Mouse (Mus musculus): ENCODE results near the gene Clec4e. TPM values are rescaled to one million over a fixed set of nuclear protein-coding genes. Genes with fewer than 3 reads are reported as not detected.

Gene Clec4e
- polyA plus RNA-seq, 1 experiment from 2014 or later = not detected

- 89% methylated on average over 2 of the region's 2 CpGs for WGBS
- Histone ChIP-seq H3K4me3 (replicated peaks; ENCODE audit: low read depth, low read length) (no peak overlapping the region), H3K36me3 (ENCODE audit: control insufficient read depth, insufficient read depth, low read length) (no peaks in the 10 kb centered on the region), H3K9ac (replicated peaks; ENCODE audit: low read length) (no peak overlapping the region), H3K27ac (replicated peaks; ENCODE audit: low read depth, low read length) (no peak overlapping the region), H3K4me2 (ENCODE audit: low read length) (no peak overlapping the region), H3K9me3 (ENCODE audit: control insufficient read depth, low read length) (no peaks in the 10 kb centered on the region), H3K4me1 (ENCODE audit: control insufficient read depth, insufficient read depth, low read length) (no peaks in the 10 kb centered on the region), H3K27me3 (ENCODE audit: control insufficient read depth, insufficient read depth, low read length) (no peaks in the 10 kb centered on the region)
- DNase-seq = no peak
- no peak for ATAC-seq (ENCODE audit: low FRiP score, low TSS enrichment)
These were observed 10.2 kb downstream of the Clec4e start for GRCm38 (mm10) chr6:123279443-123279842.

- Histone ChIP-seq H3K9ac (replicated peaks; ENCODE audit: low read length) (no peak overlapping the region), H3K36me3 (ENCODE audit: control insufficient read depth, insufficient read depth, low read length) (no peaks in the 10 kb centered on the region), H3K4me2 (ENCODE audit: low read length) (no peak overlapping the region), H3K9me3 (ENCODE audit: control insufficient read depth, low read length) (no peaks in the 10 kb centered on the region), H3K27ac (replicated peaks; ENCODE audit: low read depth, low read length) (no peak overlapping the region), H3K4me1 (ENCODE audit: control insufficient read depth, insufficient read depth, low read length) (no peaks in the 10 kb centered on the region), H3K4me3 (replicated peaks; ENCODE audit: low read depth, low read length) (no peak overlapping the region), H3K27me3 (ENCODE audit: control insufficient read depth, insufficient read depth, low read length) (no peaks in the 10 kb centered on the region)
- ATAC-seq (ENCODE audit: low FRiP score, low TSS enrichment) (no peak), DNase-seq (no peak)
- 90% methylated on average over 5 of the region's 5 CpGs for WGBS
These were observed 22.7 kb downstream of the Clec4e start for GRCm38 (mm10) chr6:123266945-123267344.

DNA sequence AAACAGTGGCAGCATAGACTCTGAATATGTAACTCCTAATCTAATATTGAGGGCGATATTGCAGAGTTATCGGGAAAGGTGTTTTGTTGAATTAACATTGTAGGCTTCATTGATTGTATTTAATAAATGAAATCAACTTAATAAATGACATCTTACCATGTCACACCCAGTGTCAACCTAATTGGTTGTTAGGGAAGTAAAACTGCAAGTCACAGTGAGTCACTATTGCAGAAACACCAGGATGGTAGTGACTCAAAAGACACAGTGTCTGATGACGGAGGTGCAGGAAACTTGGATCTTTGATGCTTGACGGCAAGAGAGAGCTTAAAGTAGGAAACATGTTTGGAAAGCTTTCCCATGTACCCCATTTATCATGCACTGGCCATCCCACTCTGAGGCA, 23.9 kb downstream of the Clec4e start:
- no peak overlapping the region for H3K4me2 ChIP-seq (ENCODE audit: low read length)
- H3K4me1 ChIP-seq (ENCODE audit: control insufficient read depth, insufficient read depth, low read length) = no peaks in the 10 kb centered on the region
- no peaks in the 10 kb centered on the region for H3K27me3 ChIP-seq (ENCODE audit: control insufficient read depth, insufficient read depth, low read length)
- ATAC-seq (ENCODE audit: low FRiP score, low TSS enrichment) (no peak), DNase-seq (no peak)
- H3K36me3 ChIP-seq (ENCODE audit: control insufficient read depth, insufficient read depth, low read length) = no peaks in the 10 kb centered on the region
- no peaks in the 10 kb centered on the region for H3K9me3 ChIP-seq (ENCODE audit: control insufficient read depth, low read length)
- H3K4me3 ChIP-seq (replicated peaks; ENCODE audit: low read depth, low read length) = no peak overlapping the region
- no peak overlapping the region for H3K9ac ChIP-seq (replicated peaks; ENCODE audit: low read length)
- H3K27ac ChIP-seq (replicated peaks; ENCODE audit: low read depth, low read length) = no peak overlapping the region
- WGBS = 93% methylated on average over 4 of the region's 4 CpGs

DNA sequence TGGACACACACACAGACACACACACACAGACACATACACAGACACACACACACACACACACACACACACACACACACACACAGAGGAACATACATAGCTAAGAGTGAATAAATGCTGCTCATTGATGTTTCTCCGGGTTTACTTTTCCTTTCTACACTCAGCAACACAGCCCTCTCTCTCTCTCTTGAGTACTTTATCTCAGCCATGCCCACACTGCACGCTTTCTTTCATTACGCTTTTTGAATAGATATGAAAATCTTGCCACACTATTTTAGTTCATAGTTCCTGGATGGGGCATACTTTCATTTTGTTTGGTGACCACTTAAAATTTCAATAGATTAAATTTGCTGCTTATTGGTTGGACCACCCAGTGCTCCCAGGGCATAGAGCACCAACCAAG, 25.5 kb downstream of the Clec4e start:
- no peak overlapping the region for H3K4me2 ChIP-seq (ENCODE audit: low read length)
- no peaks in the 10 kb centered on the region for H3K36me3 ChIP-seq (ENCODE audit: control insufficient read depth, insufficient read depth, low read length)
- H3K4me3 ChIP-seq (replicated peaks; ENCODE audit: low read depth, low read length) = no peak overlapping the region
- H3K27me3 ChIP-seq (ENCODE audit: control insufficient read depth, insufficient read depth, low read length) = no peaks in the 10 kb centered on the region
- H3K9ac ChIP-seq (replicated peaks; ENCODE audit: low read length) = no peak overlapping the region
- H3K27ac ChIP-seq (replicated peaks; ENCODE audit: low read depth, low read length) = no peak overlapping the region
- DNase-seq (no peak), ATAC-seq (ENCODE audit: low FRiP score, low TSS enrichment) (no peak)
- H3K9me3 ChIP-seq (ENCODE audit: control insufficient read depth, low read length) = no peaks in the 10 kb centered on the region
- no peaks in the 10 kb centered on the region for H3K4me1 ChIP-seq (ENCODE audit: control insufficient read depth, insufficient read depth, low read length)
- 96% methylated on average over 3 of the region's 3 CpGs for WGBS

DNA sequence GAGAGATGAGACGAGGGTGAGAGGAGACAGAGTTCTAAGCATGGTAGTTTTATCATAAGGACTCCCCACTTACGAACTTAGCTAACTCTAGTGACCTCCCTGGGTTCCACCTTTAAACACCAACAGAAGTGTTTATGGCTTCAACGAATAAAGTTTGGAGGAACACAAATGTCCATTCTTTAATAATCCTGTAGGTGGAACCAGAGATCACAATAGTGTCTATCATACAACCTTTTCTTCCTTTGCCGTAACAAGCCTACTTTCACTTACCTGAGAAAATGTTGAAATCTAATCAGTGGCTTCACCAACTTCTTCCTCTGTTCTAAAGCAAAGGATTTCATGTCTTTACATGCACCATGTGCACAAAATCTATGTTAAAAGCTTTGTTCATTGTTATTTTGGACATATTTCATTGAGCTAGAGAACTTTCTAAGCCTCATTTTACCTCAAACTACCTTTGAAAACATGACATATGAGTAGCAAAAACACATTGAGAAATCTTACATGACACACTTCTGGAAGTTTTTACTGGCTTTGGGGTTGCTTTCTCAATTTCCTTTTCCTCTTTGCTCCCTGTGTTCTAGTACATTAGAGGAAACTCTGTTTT, 28.0 kb downstream of the Clec4e start, which contains the start of gene Clec4d:
TSS of gene Clec4d (plus strand) at position 557 of the 607 bp plus-strand sequence.
- H3K9me3 ChIP-seq (ENCODE audit: control insufficient read depth, low read length) = no peaks in the 10 kb centered on the region
- no peak within 1 kb of the TSS for H3K4me2 ChIP-seq (ENCODE audit: low read length)
- no peak within 1 kb of the TSS for H3K9ac ChIP-seq (replicated peaks; ENCODE audit: low read length)
- 78% methylated on average over 4 of the region's 4 CpGs for WGBS
- no peak within 1 kb of the TSS for H3K27ac ChIP-seq (replicated peaks; ENCODE audit: low read depth, low read length)
- H3K4me1 ChIP-seq (ENCODE audit: control insufficient read depth, insufficient read depth, low read length) = no peaks in the 10 kb centered on the region
- H3K27me3 ChIP-seq (ENCODE audit: control insufficient read depth, insufficient read depth, low read length) = no peaks in the 10 kb centered on the region
- ATAC-seq (ENCODE audit: low FRiP score, low TSS enrichment) (no peak), DNase-seq (no peak)
- no peaks in the 10 kb centered on the region for H3K36me3 ChIP-seq (ENCODE audit: control insufficient read depth, insufficient read depth, low read length)
- no peak within 1 kb of the TSS for H3K4me3 ChIP-seq (replicated peaks; ENCODE audit: low read depth, low read length)

DNA sequence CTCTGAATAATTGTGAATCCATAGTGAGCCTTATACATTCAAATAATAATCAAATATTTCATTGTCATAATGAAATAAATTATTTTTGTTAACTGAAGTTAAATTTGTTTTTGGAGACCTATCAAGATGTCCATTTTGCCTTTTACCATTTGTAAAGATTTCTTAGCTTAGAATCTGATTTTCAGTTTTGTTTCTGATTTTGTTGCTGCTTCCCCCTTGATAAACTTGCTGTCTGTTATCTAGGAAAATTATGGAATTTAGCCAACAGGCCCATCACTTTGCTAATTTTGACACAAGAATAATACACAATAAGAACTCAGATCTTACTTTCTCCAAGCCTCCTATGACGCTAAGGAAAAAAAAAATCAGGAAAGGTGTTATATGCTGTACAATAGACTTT, 28.8 kb downstream of the Clec4e start:
- Histone ChIP-seq H3K9me3 (ENCODE audit: control insufficient read depth, low read length) (no peaks in the 10 kb centered on the region), H3K36me3 (ENCODE audit: control insufficient read depth, insufficient read depth, low read length) (no peaks in the 10 kb centered on the region), H3K4me3 (replicated peaks; ENCODE audit: low read depth, low read length) (no peak overlapping the region), H3K9ac (replicated peaks; ENCODE audit: low read length) (no peak overlapping the region), H3K27ac (replicated peaks; ENCODE audit: low read depth, low read length) (no peak overlapping the region), H3K4me2 (ENCODE audit: low read length) (no peak overlapping the region), H3K27me3 (ENCODE audit: control insufficient read depth, insufficient read depth, low read length) (no peaks in the 10 kb centered on the region), H3K4me1 (ENCODE audit: control insufficient read depth, insufficient read depth, low read length) (no peaks in the 10 kb centered on the region)
- 90% methylated on average over 1 of the region's 1 CpGs for WGBS
- DNase-seq = no peak
- no peak for ATAC-seq (ENCODE audit: low FRiP score, low TSS enrichment)

DNA sequence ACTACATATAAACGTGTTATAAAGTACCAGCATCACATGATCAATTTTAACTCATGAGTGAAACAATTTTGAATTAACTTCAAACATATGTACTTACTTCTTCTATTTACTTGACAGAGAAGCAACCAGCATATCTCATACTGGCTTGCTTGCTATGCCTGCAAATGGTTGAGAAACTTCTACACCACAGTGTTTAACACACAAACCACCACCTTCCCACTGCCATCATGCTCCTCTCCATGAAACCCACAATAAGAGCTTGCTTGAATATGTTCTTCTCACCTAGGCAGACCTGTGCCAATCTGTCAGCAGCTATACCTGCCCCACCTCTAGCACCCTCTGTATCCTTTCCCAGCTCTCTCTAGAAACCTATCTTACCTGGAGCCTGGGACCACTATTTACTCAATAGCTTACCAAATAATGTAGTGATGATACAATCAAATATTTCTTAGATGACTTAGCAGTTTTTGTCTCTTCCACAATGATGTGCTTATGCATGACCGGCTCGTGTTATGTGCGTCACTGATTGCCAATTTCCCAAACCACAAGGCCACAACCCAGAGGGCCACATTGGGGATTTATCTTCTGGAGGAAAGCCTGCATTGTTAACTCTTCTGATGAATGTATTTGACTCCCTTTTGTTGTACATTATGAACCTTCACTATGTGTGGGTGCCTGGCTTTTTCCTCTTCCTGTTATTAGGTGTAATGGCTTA, 29.6 kb downstream of the Clec4e start:
- WGBS = 85% methylated on average over 4 of the region's 4 CpGs
- ATAC-seq (ENCODE audit: low FRiP score, low TSS enrichment) (no peak), DNase-seq (no peak)

GRCm38 (mm10) chr6:123258946-123259345, 30.7 kb downstream of the Clec4e start:
- no peaks in the 10 kb centered on the region for H3K27me3 ChIP-seq (ENCODE audit: control insufficient read depth, insufficient read depth, low read length)
- no peak overlapping the region for H3K4me3 ChIP-seq (replicated peaks; ENCODE audit: low read depth, low read length)
- no peak for ATAC-seq (ENCODE audit: low FRiP score, low TSS enrichment)
- no peaks in the 10 kb centered on the region for H3K36me3 ChIP-seq (ENCODE audit: control insufficient read depth, insufficient read depth, low read length)
- no peaks in the 10 kb centered on the region for H3K9me3 ChIP-seq (ENCODE audit: control insufficient read depth, low read length)
- 76% methylated on average over 3 of the region's 3 CpGs for WGBS
- H3K4me1 ChIP-seq (ENCODE audit: control insufficient read depth, insufficient read depth, low read length) = no peaks in the 10 kb centered on the region
- peak; percentile 1 for DNase-seq
- H3K27ac ChIP-seq (replicated peaks; ENCODE audit: low read depth, low read length) = no peak overlapping the region
- no peak overlapping the region for H3K9ac ChIP-seq (replicated peaks; ENCODE audit: low read length)
- H3K4me2 ChIP-seq (ENCODE audit: low read length) = no peak overlapping the region

More for the DNA sequence above, 29.6 kb downstream of the Clec4e start:
- Histone ChIP-seq H3K9ac (replicated peaks; ENCODE audit: low read length) (no peak overlapping the region), H3K4me1 (ENCODE audit: control insufficient read depth, insufficient read depth, low read length) (no peaks in the 10 kb centered on the region), H3K27ac (replicated peaks; ENCODE audit: low read depth, low read length) (no peak overlapping the region), H3K9me3 (ENCODE audit: control insufficient read depth, low read length) (no peaks in the 10 kb centered on the region), H3K4me2 (ENCODE audit: low read length) (no peak overlapping the region), H3K36me3 (ENCODE audit: control insufficient read depth, insufficient read depth, low read length) (no peaks in the 10 kb centered on the region), H3K27me3 (ENCODE audit: control insufficient read depth, insufficient read depth, low read length) (no peaks in the 10 kb centered on the region), H3K4me3 (replicated peaks; ENCODE audit: low read depth, low read length) (no peak overlapping the region)

- Histone ChIP-seq H3K4me1 (ENCODE audit: control insufficient read depth, insufficient read depth, low read length) (no peaks in the 10 kb centered on the region), H3K4me2 (ENCODE audit: low read length) (no peak overlapping the region), H3K9ac (replicated peaks; ENCODE audit: low read length) (no peak overlapping the region), H3K27me3 (ENCODE audit: control insufficient read depth, insufficient read depth, low read length) (no peaks in the 10 kb centered on the region), H3K4me3 (replicated peaks; ENCODE audit: low read depth, low read length) (no peak overlapping the region), H3K27ac (replicated peaks; ENCODE audit: low read depth, low read length) (no peak overlapping the region), H3K9me3 (ENCODE audit: control insufficient read depth, low read length) (no peaks in the 10 kb centered on the region), H3K36me3 (ENCODE audit: control insufficient read depth, insufficient read depth, low read length) (no peaks in the 10 kb centered on the region)
- ATAC-seq (ENCODE audit: low FRiP score, low TSS enrichment) (no peak), DNase-seq (no peak)
These were observed 36.9 kb downstream of the Clec4e start for GRCm38 (mm10) chr6:123252735-123253134.
